Mouse (Mus musculus) intestine, embryonic 14.5 days (tissue): ENCODE data around the gene Scd4. TPM values are rescaled to one million over a fixed set of nuclear protein-coding genes. Genes with fewer than 3 reads are reported as not detected.

Source experiments
- ATAC-seq: fragments of 200-750 bp; cut with Nextera tagmentation; replicated peaks from 2 replicates; pipeline ENCODE4 v1.8.0; 2017; ENCODE audit warnings: low read depth, moderate number of reproducible peaks, moderate TSS enrichment, moderate library complexity; ENCODE audit not compliant: low FRiP score, low TSS enrichment
- DNase-seq: peaks from one replicate; pipeline ENCODE4 v3.0.0-alpha.2; 2018; ENCODE audit warnings: low spot score
- H3K27ac ChIP-seq: fragments of 300-500 bp; sonication (generic); 2 replicates; pipeline ENCODE4 v1.5.1; 2014; ENCODE audit warnings: low read depth, mild to moderate bottlenecking, control low read depth
- H3K27me3 ChIP-seq: fragments of 300-500 bp; sonication (generic); replicated peaks from 2 replicates; pipeline ENCODE4 v1.6.1; 2014; ENCODE audit warnings: low read length, control low read depth; ENCODE audit not compliant: control insufficient read depth, insufficient read depth
- H3K36me3 ChIP-seq: fragments of 300-500 bp; sonication (generic); 2 replicates; pipeline ENCODE4 v1.6.1; 2014; ENCODE audit warnings: low read length, control low read depth; ENCODE audit not compliant: control insufficient read depth, insufficient read depth
- H3K4me1 ChIP-seq: fragments of 300-500 bp; sonication (generic); replicated peaks from 2 replicates; pipeline ENCODE4 v1.6.1; 2014; ENCODE audit warnings: low read length, control low read depth, mixed read lengths; ENCODE audit not compliant: control insufficient read depth, insufficient read depth
- H3K4me2 ChIP-seq: fragments of 300-500 bp; sonication (generic); 2 replicates; pipeline ENCODE4 v1.6.1; 2014; ENCODE audit warnings: low read length
- H3K4me3 ChIP-seq: fragments of 300-500 bp; sonication (generic); 2 replicates; pipeline ENCODE4 v1.5.1; 2014; ENCODE audit warnings: low read depth, low read length, control low read depth, mixed read lengths
- H3K9ac ChIP-seq: fragments of 300-500 bp; sonication (generic); 2 replicates; pipeline ENCODE4 v1.6.1; 2014; ENCODE audit warnings: mild to moderate bottlenecking, low read length
- H3K9me3 ChIP-seq: fragments of 300-500 bp; sonication (generic); 2 replicates; pipeline ENCODE4 v1.6.1; 2016; ENCODE audit warnings: low read length, control low read depth; ENCODE audit not compliant: control insufficient read depth
- WGBS: fragments of 180-500 bp; shearing (Covaris S2); extraction: QIAGEN DNeasy Blood & Tissue Kit; methylation state at CpG from one replicate; pipeline ENCODE4 v1.1.7; 2014; 5-methylcytosine and 5-hydroxymethylcytosine counted together
- polyA plus RNA-seq: library from polyadenylated mRNA; unstranded; fragments of >200 nt; fragmentation: Nextera tagmentation; extraction: Ambion mirVana; gene quantifications from 2 replicates; pipeline ENCODE4 v1.2.1, GENCODE M21; 2014

The Scd4 gene
- polyA plus RNA-seq, 1 experiment from 2014 or later: 0.08 TPM

DNA sequence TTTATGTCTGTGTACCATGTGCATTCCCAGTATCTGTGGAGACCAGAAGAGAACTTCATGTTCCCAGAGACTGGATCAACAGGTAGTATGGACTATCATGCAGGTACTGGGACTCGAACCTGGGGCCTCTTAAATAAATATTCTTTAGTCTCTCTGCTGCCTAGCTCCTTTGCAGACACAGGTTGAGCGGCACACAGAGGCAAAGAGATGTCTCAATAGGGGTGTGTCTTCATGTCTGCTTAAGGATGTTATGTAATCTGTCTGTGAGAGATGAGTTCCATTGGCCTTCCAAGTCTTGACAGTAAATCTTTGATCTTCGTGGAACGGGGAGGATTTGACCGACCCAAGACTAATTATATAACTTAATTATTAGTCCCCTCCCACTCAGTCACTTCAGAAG, 37.3 kb downstream of the Scd4 start:
- no peaks in the 10 kb centered on the region for H3K27me3 ChIP-seq
- no peak overlapping the region for H3K4me2 ChIP-seq
- no peaks in the 10 kb centered on the region for H3K4me1 ChIP-seq
- no peak overlapping the region for H3K27ac ChIP-seq
- H3K36me3 ChIP-seq: no peaks in the 10 kb centered on the region
- H3K9ac ChIP-seq: no peak overlapping the region
- ATAC-seq (no peak), DNase-seq (no peak)
- H3K4me3 ChIP-seq: no peak overlapping the region
- H3K9me3 ChIP-seq: no peaks in the 10 kb centered on the region
- WGBS: 71% methylated on average over 5 of the region's 5 CpGs

- no peaks in the 10 kb centered on the region for H3K27me3 ChIP-seq
- WGBS: 20% methylated on average over 6 of the region's 6 CpGs
These were observed 40.1 kb downstream of the Scd4 start for GRCm38 (mm10) chr19:44372969-44373368.

DNA sequence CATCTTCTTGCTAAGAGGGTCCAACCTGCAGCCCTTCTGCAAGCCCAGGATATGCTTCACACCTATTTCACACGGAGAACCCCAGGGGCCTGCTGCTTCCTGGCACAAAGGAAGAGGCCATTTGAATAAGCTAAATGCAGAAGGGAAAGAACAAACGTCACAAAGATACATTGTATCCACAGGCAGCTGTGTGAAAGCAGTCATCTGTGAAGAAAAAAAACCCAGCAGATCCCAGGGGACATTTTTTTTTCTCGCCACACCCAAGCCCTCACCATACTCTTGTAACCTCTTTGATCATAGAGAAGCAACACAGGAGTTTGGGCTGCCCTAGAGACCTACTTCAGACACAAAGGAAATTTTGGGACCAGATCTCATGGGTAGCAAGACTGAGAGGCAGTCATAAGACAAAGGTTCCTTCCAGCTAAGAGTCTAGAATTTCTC, 43.6 kb downstream of the Scd4 start:
- no peak for ATAC-seq
- Histone ChIP-seq H3K9me3 (no peaks in the 10 kb centered on the region), H3K36me3 (no peaks in the 10 kb centered on the region), H3K4me2 (no peak overlapping the region), H3K4me3 (no peak overlapping the region), H3K4me1 (0 out of 2 replicates have a peak, but pooled peaks cover 3% of the 10 kb centered on the region), H3K27me3 (no peaks in the 10 kb centered on the region), H3K27ac (no peak overlapping the region), H3K9ac (no peak overlapping the region)
- DNase-seq: no peak
- 37% methylated on average over 3 of the region's 3 CpGs for WGBS

More at GRCm38 (mm10) chr19:44372969-44373368, 40.1 kb downstream of the Scd4 start:
- Histone ChIP-seq H3K36me3 (no peaks in the 10 kb centered on the region), H3K4me2 (no peak overlapping the region), H3K27ac (no peak overlapping the region), H3K9ac (no peak overlapping the region), H3K4me1 (0 out of 2 replicates have a peak, but pooled peaks cover 2% of the 10 kb centered on the region), H3K4me3 (no peak overlapping the region), H3K9me3 (no peaks in the 10 kb centered on the region)
- ATAC-seq: peak; percentile 89
- peak; percentile 73 for DNase-seq

- no peak overlapping the region for H3K4me3 ChIP-seq
- H3K9me3 ChIP-seq: no peaks in the 10 kb centered on the region
- H3K27ac ChIP-seq: no peak overlapping the region
- no peak overlapping the region for H3K4me2 ChIP-seq
- ATAC-seq (peak; percentile 64; the same call in 1 of the 2 replicates), DNase-seq (no peak)
- H3K4me1 ChIP-seq: 0 out of 2 replicates have a peak, but pooled peaks cover 3% of the 10 kb centered on the region
- H3K9ac ChIP-seq: no peak overlapping the region
- 47% methylated on average over 4 of the region's 5 CpGs for WGBS
- no peaks in the 10 kb centered on the region for H3K36me3 ChIP-seq
- H3K27me3 ChIP-seq: no peaks in the 10 kb centered on the region
These were observed 44.9 kb downstream of the Scd4 start for GRCm38 (mm10) chr19:44377629-44378375.

DNA sequence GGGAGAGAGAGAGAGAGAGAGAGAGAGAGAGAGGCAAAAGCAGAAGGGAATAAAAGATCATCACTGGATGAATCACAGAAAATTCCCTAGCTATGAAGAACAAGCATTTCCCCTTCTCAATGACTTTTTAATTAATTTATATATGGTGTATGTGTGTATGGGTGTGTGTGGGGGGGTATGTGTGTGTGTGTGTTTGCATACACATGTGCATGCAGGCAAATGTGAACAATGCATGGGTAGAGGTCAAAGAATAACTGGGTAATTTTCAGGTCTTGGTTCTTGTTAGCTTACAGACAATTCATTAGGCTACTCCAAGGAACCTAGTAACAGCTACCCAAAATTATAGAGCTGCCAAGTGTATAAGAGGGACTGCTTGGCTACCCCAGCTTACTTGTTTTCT, 46.2 kb downstream of the Scd4 start:
- Histone ChIP-seq H3K4me1 (0 out of 2 replicates have a peak, but pooled peaks cover 3% of the 10 kb centered on the region), H3K27ac (no peak overlapping the region), H3K4me3 (no peak overlapping the region), H3K27me3 (no peaks in the 10 kb centered on the region), H3K36me3 (no peaks in the 10 kb centered on the region), H3K9me3 (no peaks in the 10 kb centered on the region), H3K4me2 (no peak overlapping the region), H3K9ac (no peak overlapping the region)
- no peak for ATAC-seq
- no peak for DNase-seq

DNA sequence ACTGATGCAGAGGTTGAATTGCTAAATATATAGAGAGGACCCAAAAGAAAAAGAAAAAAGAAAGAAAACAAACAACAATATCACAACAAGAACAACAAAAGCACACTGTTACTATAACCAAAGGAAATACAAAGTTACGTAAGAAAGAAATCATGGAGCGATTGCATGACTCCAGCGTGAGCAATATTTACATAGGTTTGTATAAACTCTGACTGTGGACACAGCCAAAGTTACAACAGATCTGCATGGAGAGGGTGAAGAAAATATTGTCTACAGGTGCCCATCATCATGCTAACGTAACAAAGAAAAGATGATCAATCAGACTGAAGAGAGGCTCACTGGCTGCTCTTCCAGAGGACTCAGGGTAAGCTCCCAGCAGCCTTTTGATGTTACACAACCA, 47.2 kb downstream of the Scd4 start:
- H3K27me3 ChIP-seq: no peaks in the 10 kb centered on the region
- no peak for DNase-seq
- no peaks in the 10 kb centered on the region for H3K9me3 ChIP-seq
- ATAC-seq: no peak
- H3K9ac ChIP-seq: no peak overlapping the region
- no peak overlapping the region for H3K27ac ChIP-seq
- H3K36me3 ChIP-seq: no peaks in the 10 kb centered on the region
- 0 out of 2 replicates have a peak, but pooled peaks cover 3% of the 10 kb centered on the region for H3K4me1 ChIP-seq
- no peak overlapping the region for H3K4me2 ChIP-seq
- H3K4me3 ChIP-seq: no peak overlapping the region
- 73% methylated on average over 4 of the region's 4 CpGs for WGBS

DNA sequence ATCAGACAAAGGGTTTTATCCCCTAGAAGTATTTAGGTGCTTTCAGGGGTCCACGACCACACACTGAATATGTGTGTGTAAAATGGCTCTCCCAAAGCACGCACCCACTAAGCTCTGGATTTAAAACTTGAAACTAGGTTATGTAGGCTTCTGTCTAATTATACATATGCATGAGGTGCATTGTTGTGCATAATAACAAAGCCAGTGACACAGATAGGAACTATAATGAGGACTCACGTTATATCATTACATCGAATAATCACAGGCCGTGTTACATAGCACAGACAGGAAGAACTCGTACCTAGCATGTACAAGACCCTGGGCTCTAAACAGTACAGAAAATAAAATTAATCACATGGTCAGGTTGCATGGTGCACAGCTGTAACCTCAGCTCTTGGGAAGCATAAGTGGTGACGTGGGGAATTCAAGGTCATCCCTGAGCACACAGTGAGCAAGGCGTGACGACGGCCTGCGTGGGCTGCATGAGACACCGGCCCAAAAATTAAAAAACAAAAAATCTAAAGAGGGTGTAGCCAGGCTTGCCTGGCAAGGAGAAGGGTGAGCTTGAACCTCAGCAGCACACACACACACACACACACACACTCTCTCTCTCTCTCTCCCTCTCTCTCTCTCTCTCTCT, 49.9 kb downstream of the Scd4 start:
- Histone ChIP-seq H3K9me3 (no peaks in the 10 kb centered on the region), H3K27ac (no peak overlapping the region), H3K4me3 (no peak overlapping the region), H3K27me3 (no peaks in the 10 kb centered on the region), H3K4me1 (0 out of 2 replicates have a peak, but pooled peaks cover 4% of the 10 kb centered on the region), H3K9ac (no peak overlapping the region), H3K36me3 (no peaks in the 10 kb centered on the region), H3K4me2 (no peak overlapping the region)
- WGBS: 83% methylated on average over 12 of the region's 12 CpGs
- no peak for ATAC-seq
- no peak for DNase-seq

GRCm38 (mm10) chr19:44385887-44386498, 53.1 kb downstream of the Scd4 start:
- no peaks in the 10 kb centered on the region for H3K36me3 ChIP-seq
- no peaks in the 10 kb centered on the region for H3K27me3 ChIP-seq
- no peak overlapping the region for H3K27ac ChIP-seq
- no peak overlapping the region for H3K9ac ChIP-seq
- ATAC-seq (no peak), DNase-seq (no peak)
- H3K4me2 ChIP-seq: no peak overlapping the region
- no peaks in the 10 kb centered on the region for H3K9me3 ChIP-seq
- H3K4me1 ChIP-seq: peaks cover 11% of the 10 kb centered on the region; the same call in 1 of the 2 replicates
- no peak overlapping the region for H3K4me3 ChIP-seq
- 77% methylated on average over 6 of the region's 6 CpGs for WGBS
